Mouse (Mus musculus) heart, embryonic 14.5 days (tissue): Measurements from ENCODE around the gene Rundc1. TPM values are rescaled to one million over a fixed set of nuclear protein-coding genes. Genes with fewer than 3 reads are reported as not detected.

Experiments
- ATAC-seq: fragments of 200-750 bp; cut with Nextera tagmentation; 2 replicates; pipeline ENCODE4 v1.8.0; 2017; ENCODE audit warnings: low read depth, moderate TSS enrichment; ENCODE audit not compliant: insufficient number of reproducible peaks, insufficient read depth, low FRiP score
- H3K27ac ChIP-seq, 2 experiments: fragments of 200-500 bp in 1 of 2; fragments of 300-500 bp in 1 of 2; sonication (generic) in 1 of 2; replicated peaks in 1 of 2; 2 replicates each; pipeline ENCODE4 v1.5.1; 2012 to 2014; ENCODE audit warnings: low read depth in 2 of 2, low read length in 2 of 2, control low read depth in 1 of 2, mild to moderate bottlenecking in 1 of 2, mixed read lengths in 1 of 2; ENCODE audit not compliant: control insufficient read depth in 1 of 2, insufficient read depth in 1 of 2
- H3K27me3 ChIP-seq: fragments of 300-500 bp; sonication (generic); 2 replicates; pipeline ENCODE4 v1.6.1; 2014; ENCODE audit warnings: mild to moderate bottlenecking, low read length, control low read depth; ENCODE audit not compliant: control insufficient read depth, insufficient read depth
- H3K36me3 ChIP-seq: fragments of 300-500 bp; sonication (generic); 2 replicates; pipeline ENCODE4 v1.6.1; 2014; ENCODE audit warnings: mild to moderate bottlenecking, control low read depth, low read length, mixed read lengths; ENCODE audit not compliant: control insufficient read depth, insufficient read depth
- H3K4me1 ChIP-seq, 2 experiments: fragments of 200-500 bp in 1 of 2; fragments of 300-500 bp in 1 of 2; sonication (generic) in 1 of 2; 2 replicates each; pipeline ENCODE4 v1.6.1; 2012 to 2014; ENCODE audit warnings: low read length in 2 of 2, control low read depth in 1 of 2, mixed read lengths in 1 of 2; ENCODE audit not compliant: control insufficient read depth in 2 of 2, insufficient read depth in 2 of 2
- H3K4me2 ChIP-seq: fragments of 300-500 bp; sonication (generic); 2 replicates; pipeline ENCODE4 v1.6.1; 2014; ENCODE audit warnings: mild to moderate bottlenecking, low read length
- H3K4me3 ChIP-seq, 2 experiments: fragments of 200-500 bp in 1 of 2; fragments of 300-500 bp in 1 of 2; sonication (generic) in 1 of 2; 2 replicates each; pipeline ENCODE4 v1.5.1; 2012 to 2014; ENCODE audit warnings: low read length in 2 of 2, mild to moderate bottlenecking in 2 of 2, control low read depth in 1 of 2, low read depth in 1 of 2, moderate library complexity in 1 of 2; ENCODE audit not compliant: control insufficient read depth in 1 of 2, insufficient read depth in 1 of 2
- H3K9ac ChIP-seq: fragments of 300-500 bp; sonication (generic); 2 replicates; pipeline ENCODE4 v1.6.1; 2014; ENCODE audit warnings: mild to moderate bottlenecking, low read length
- H3K9me3 ChIP-seq: fragments of 300-500 bp; sonication (generic); 2 replicates; pipeline ENCODE4 v1.6.1; 2016; ENCODE audit warnings: low read length, control low read depth; ENCODE audit not compliant: control insufficient read depth
- WGBS: fragments of 180-500 bp; shearing (Covaris S2); extraction: QIAGEN DNeasy Blood & Tissue Kit; methylation state at CpG from one replicate; pipeline ENCODE4 v1.1.7; 2014; 5-methylcytosine and 5-hydroxymethylcytosine counted together
- polyA plus RNA-seq: library from polyadenylated mRNA; unstranded; fragments of >200 nt; fragmentation: Nextera tagmentation; extraction: Ambion mirVana; gene quantifications from 2 replicates; pipeline ENCODE4 v1.2.1, GENCODE M21; 2014

The Rundc1 gene
- polyA plus RNA-seq, 1 experiment from 2014 or later: 10.7 TPM

DNA sequence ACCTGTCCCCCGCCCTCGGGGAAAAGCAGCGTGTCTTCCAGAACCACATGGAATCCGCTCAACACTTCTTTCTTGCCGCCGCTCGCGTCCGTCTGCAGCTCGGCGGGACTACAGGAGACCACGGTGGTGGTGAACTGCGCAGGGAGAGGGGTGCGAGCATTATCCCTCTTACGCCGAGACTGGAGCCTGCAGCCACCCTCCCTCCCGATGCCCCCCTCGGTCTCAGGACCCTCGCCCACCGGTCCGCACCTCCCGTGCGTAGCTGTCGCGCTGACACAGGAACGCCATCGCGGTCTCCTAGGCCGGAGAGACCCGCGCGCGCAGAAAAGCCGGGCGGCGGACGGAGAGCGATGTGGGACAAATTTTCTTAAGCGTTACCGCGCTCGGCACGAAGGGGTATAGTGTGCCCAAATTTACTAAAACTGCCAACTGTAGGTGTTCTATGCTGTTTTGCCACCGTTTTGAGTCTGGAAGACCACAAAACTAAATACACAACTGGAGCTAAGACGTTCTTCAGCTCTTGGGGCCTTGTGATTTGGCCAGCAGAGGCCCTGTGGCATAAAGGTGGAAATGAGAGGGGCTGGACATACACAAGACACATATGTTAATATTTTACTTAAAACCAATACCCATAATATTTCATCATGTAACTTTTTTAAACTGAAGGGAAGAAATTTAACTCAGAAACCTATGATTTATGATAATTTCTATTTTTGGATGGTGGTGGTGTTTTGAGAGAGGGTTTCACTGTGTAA, 7.6 kb upstream of the Rundc1 start, which contains the start of gene Aarsd1:
Gene Aarsd1, minus strand, starts transcription at position 515 of the 755 bp plus-strand sequence.
- WGBS: under 1% methylated on average over 45 of the region's 45 CpGs
- no peaks in the 10 kb centered on the region for H3K9me3 ChIP-seq
- peak within 1 kb of the TSS; percentile 33 to 50; a peak in 3 of 4 replicates for H3K27ac ChIP-seq
- peak within 1 kb of the TSS; percentile 82 to 95 for H3K4me3 ChIP-seq
- H3K9ac ChIP-seq: peak within 1 kb of the TSS; percentile 89
- no peaks in the 10 kb centered on the region for H3K27me3 ChIP-seq
- peaks cover 36% of the 10 kb centered on the region for H3K36me3 ChIP-seq
- peak within 1 kb of the TSS; percentile 81 for H3K4me2 ChIP-seq
- peaks cover 0 to 8% of the 10 kb centered on the region in 2 experiments; a peak in 2 of 4 replicates for H3K4me1 ChIP-seq
- peak; percentile 34 for ATAC-seq

DNA sequence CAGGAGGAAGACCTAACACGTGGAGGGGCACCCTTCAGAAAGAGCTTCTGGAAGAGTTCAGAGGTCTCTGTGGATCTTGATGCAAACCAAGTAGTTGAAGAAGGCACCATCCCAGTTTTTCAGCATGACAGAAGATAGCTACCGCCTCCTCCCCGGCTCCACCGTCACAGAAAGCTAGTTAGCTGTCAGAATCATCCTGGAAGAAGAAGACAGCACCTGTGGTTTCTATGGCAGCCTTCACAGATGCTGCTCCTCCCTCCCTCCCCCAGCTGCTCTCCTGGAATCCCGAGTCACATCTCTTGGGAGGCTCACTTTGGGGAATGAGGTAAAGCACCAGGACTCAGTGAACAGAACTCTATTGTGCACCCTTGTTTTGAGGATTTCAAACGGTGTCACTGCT, 5.9 kb upstream of the Rundc1 start:
- no peak for ATAC-seq
- no peaks in the 10 kb centered on the region for H3K27me3 ChIP-seq
- H3K4me1 ChIP-seq: peaks cover 0 to 14% of the 10 kb centered on the region in 2 experiments; a peak in 2 of 4 replicates
- no peak overlapping the region for H3K4me3 ChIP-seq
- no peak overlapping the region for H3K9ac ChIP-seq
- peaks cover 22% of the 10 kb centered on the region for H3K36me3 ChIP-seq
- H3K9me3 ChIP-seq: no peaks in the 10 kb centered on the region
- H3K27ac ChIP-seq: no peak overlapping the region
- no peak overlapping the region for H3K4me2 ChIP-seq
- WGBS: 59% methylated on average over 6 of the region's 6 CpGs

DNA sequence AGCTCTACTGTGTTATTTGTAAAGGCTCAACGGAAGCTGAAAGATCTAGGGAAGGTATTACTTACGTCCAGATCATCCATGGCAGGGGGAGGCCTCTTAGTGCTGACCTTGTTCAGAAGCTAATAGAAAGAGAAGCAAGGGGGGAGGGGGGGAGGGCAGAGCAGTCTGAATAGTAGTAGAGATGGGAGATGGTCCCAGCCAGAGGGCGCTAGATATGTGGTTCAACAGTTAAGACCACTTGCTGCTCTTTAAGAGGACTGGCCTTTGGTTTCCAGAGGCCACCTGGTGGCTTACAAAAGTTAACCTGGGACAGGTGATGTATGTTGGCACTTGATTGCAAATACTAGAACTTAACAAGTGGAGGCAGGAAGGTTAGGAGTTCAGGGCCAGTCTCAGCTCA, 5.3 kb upstream of the Rundc1 start:
- no peaks in the 10 kb centered on the region for H3K9me3 ChIP-seq
- H3K4me1 ChIP-seq: peaks cover 0 to 14% of the 10 kb centered on the region in 2 experiments; a peak in 2 of 4 replicates
- no peak overlapping the region for H3K4me3 ChIP-seq
- no peaks in the 10 kb centered on the region for H3K27me3 ChIP-seq
- H3K36me3 ChIP-seq: peaks cover 21% of the 10 kb centered on the region
- no peak for ATAC-seq
- no peak overlapping the region for H3K4me2 ChIP-seq
- H3K9ac ChIP-seq: no peak overlapping the region
- 36% methylated on average over 3 of the region's 3 CpGs for WGBS
- no peak overlapping the region for H3K27ac ChIP-seq

DNA sequence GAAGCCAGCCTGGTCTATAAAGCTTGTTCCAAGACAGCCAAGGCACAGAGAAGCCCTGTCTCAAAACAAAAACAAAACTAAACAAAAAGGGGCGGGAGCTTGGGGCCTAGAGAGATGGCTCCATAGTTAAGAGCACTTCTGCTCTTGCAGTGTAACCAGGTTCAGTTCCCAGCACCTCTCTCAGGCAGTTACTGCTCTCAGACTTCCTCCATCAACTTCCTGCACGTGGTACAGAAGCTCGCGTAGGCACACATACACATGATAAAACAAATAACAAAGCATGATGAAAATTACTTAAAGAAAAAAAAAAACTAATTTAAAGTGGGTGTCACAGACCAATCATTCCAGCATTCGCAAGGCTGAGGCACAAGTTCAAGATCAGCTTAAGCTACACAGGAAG, 4.7 kb upstream of the Rundc1 start:
- H3K4me1 ChIP-seq: peaks cover 0 to 14% of the 10 kb centered on the region in 2 experiments; a peak in 2 of 4 replicates
- H3K4me2 ChIP-seq: no peak overlapping the region
- H3K9ac ChIP-seq: no peak overlapping the region
- H3K9me3 ChIP-seq: no peaks in the 10 kb centered on the region
- H3K36me3 ChIP-seq: peaks cover 21% of the 10 kb centered on the region
- H3K27ac ChIP-seq: no peak overlapping the region
- 86% methylated on average over 5 of the region's 5 CpGs for WGBS
- no peak for ATAC-seq
- no peaks in the 10 kb centered on the region for H3K27me3 ChIP-seq
- H3K4me3 ChIP-seq: no peak overlapping the region

DNA sequence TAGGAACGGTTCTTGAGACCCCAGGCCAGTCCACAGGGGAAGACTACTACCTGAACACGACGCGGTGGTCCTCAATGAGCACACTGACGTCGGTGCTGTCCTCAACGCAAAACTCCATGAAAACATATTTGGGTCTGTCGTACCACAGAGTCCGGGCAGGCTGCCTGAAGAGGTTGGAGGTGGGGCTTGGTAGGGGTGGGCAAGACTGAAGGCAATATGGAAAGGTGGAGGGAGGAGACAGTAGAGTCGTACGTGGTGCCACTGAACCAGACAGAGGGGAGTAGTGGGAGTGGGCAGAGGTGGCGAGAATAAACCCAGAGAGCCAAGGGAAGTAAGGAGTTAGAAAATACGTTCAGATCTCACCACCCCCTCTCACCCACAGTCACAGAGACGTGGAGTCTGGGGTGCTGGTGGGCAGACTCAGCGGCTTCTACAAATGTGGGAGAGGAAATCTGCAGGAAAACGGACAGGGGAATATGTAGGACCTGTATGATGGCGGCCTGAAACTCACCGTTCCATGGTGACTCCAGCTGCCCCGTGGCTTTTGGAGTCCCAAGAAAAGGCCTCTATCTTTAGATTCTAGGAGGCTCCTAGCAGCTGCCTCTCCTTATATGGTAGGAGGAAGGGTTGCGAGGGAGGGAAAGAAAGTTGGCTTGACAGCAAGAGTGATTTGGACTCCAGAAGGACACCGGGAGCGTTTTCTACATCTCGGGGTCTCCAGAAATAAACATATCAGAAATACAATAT, 607 bp upstream of the Rundc1 start, which contains the start of gene Gm27029:
Gene Gm27029, minus strand, starts transcription at position 692 of the 747 bp plus-strand sequence.
- Histone ChIP-seq H3K9me3 (no peaks in the 10 kb centered on the region), H3K27ac (peak within 1 kb of the TSS; percentile 95 to 96), H3K4me1 (peaks cover 3 to 21% of the 10 kb centered on the region in 2 experiments), H3K4me3 (peak within 1 kb of the TSS; percentile 83 to 93), H3K9ac (peak within 1 kb of the TSS; percentile 87), H3K27me3 (no peaks in the 10 kb centered on the region), H3K36me3 (peaks cover 27% of the 10 kb centered on the region), H3K4me2 (peak within 1 kb of the TSS; percentile 91)
- ATAC-seq: peak; percentile 61; the same call in 1 of the 2 replicates
- under 1% methylated on average over 23 of the region's 23 CpGs for WGBS

DNA sequence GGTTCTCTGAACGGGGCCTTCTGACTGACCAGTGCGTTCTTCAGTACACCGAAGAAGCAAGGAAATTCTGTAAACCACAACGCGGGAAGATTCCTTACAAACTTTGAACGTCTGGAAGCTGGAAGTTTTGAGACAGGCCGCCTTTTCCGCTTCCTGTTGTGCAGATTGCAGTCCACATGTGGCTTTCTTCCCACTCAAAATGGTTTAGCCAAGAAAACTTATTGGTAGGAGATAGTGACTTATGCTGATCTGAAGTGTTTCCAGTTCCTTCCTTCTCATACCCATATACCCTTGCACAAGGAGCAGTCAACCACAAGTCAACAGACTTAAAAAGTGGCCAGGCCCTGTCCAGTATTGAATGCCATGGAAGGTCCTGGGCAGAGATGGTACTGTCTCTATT, 1.3 kb downstream of the Rundc1 start:
- peak overlapping the region; percentile 91 for H3K4me2 ChIP-seq
- peak overlapping the region; percentile 11 to 83; a peak in 3 of 4 replicates for H3K4me3 ChIP-seq
- H3K4me1 ChIP-seq: peaks cover 3 to 21% of the 10 kb centered on the region in 2 experiments
- H3K27ac ChIP-seq: no peak overlapping the region
- no peaks in the 10 kb centered on the region for H3K27me3 ChIP-seq
- no peaks in the 10 kb centered on the region for H3K9me3 ChIP-seq
- peak overlapping the region; percentile 87 for H3K9ac ChIP-seq
- no peak for ATAC-seq
- H3K36me3 ChIP-seq: peaks cover 33% of the 10 kb centered on the region
- 53% methylated on average over 8 of the region's 8 CpGs for WGBS

DNA sequence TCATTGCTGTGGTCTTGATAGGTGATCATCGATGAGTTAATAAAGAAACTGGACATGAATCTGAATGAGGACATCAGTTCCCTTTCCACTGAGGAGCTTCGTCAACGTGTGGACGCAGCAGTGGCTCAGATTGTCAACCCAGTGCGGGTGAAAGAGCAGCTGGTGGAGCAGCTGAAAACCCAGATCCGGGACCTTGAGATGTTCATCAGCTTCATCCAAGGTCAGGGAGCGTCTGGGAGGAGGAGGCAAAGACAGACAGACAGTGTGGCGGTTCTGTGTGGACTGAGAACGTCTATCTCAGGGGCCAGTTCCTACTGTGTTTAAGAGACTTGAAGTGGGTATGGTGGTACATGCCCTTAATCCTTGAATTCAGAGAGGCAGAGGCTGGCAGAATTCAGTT, 6.4 kb downstream of the Rundc1 start:
- Histone ChIP-seq H3K4me3 (no peak overlapping the region), H3K9me3 (no peaks in the 10 kb centered on the region), H3K4me1 (peaks cover 0 to 6% of the 10 kb centered on the region in 2 experiments; a peak in 2 of 4 replicates), H3K36me3 (peaks cover 71% of the 10 kb centered on the region), H3K27ac (no peak overlapping the region), H3K9ac (no peak overlapping the region), H3K27me3 (no peaks in the 10 kb centered on the region), H3K4me2 (no peak overlapping the region)
- no peak for ATAC-seq
- WGBS: 87% methylated on average over 9 of the region's 9 CpGs
